Mouse (Mus musculus) liver, postnatal 0 days (tissue): ENCODE data around the gene Supt4a. TPM values are rescaled to one million over a fixed set of nuclear protein-coding genes. Genes with fewer than 3 reads are reported as not detected.

Source experiments
- ATAC-seq: fragments of 200-750 bp; cut with Nextera tagmentation; 2 replicates; pipeline ENCODE4 v1.8.0; 2017; ENCODE audit warnings: mild to moderate bottlenecking, moderate library complexity
- DNase-seq: peaks from one replicate; pipeline ENCODE4 v3.0.0-alpha.2; 2016
- H3K27ac ChIP-seq: fragments of 300-500 bp; sonication (generic); 2 replicates; pipeline ENCODE4 v1.5.1; 2014; ENCODE audit warnings: antibody characterized with exemption, moderate library complexity, mild to moderate bottlenecking, low read depth
- H3K27me3 ChIP-seq: fragments of 300-500 bp; sonication (generic); 2 replicates; pipeline ENCODE4 v1.6.1; 2014; ENCODE audit warnings: low read length, control low read depth, mixed read lengths; ENCODE audit not compliant: insufficient read depth
- H3K36me3 ChIP-seq: fragments of 300-500 bp; sonication (generic); replicated peaks from 2 replicates; pipeline ENCODE4 v1.6.1; 2014; ENCODE audit warnings: mild to moderate bottlenecking, control low read depth, low read length, moderate library complexity, mixed read lengths; ENCODE audit not compliant: insufficient read depth
- H3K4me1 ChIP-seq: fragments of 300-500 bp; sonication (generic); 2 replicates; pipeline ENCODE4 v1.6.1; 2014; ENCODE audit warnings: antibody characterized with exemption, mild to moderate bottlenecking, control low read depth; ENCODE audit not compliant: insufficient read depth
- H3K4me2 ChIP-seq: fragments of 300-500 bp; sonication (generic); 2 replicates; pipeline ENCODE4 v1.6.1; 2014; ENCODE audit warnings: low read depth, mild to moderate bottlenecking, low read length, moderate library complexity, mixed read lengths
- H3K4me3 ChIP-seq: fragments of 300-500 bp; sonication (generic); 2 replicates; pipeline ENCODE4 v1.5.1; 2014; ENCODE audit warnings: low read depth, low read length
- H3K9ac ChIP-seq: fragments of 300-500 bp; sonication (generic); replicated peaks from 2 replicates; pipeline ENCODE4 v1.6.1; 2014; ENCODE audit warnings: mild to moderate bottlenecking, moderate library complexity
- H3K9me3 ChIP-seq: fragments of 300-500 bp; sonication (generic); 2 replicates; pipeline ENCODE4 v1.6.1; 2016; ENCODE audit warnings: mild to moderate bottlenecking, control low read depth, low read length, mixed read lengths
- CTCF ChIP-seq: sonication (generic); IDR thresholded peaks from 2 replicates; pipeline ENCODE4 v1.5.1; 2016; ENCODE audit warnings: antibody characterized with exemption, low read depth
- EP300 ChIP-seq: IDR thresholded peaks from 2 replicates; pipeline ENCODE4 v1.6.1; 2016; ENCODE audit warnings: antibody characterized with exemption, low read depth, mild to moderate bottlenecking
- WGBS: fragments of 180-500 bp; shearing (Covaris S2); extraction: QIAGEN DNeasy Blood & Tissue Kit; methylation state at CpG from one replicate; pipeline ENCODE4 v1.1.7; 2014; ENCODE audit not compliant: insufficient replicate concordance; 5-methylcytosine and 5-hydroxymethylcytosine counted together
- polyA plus RNA-seq: library from polyadenylated mRNA; unstranded; fragments of >200 nt; fragmentation: Nextera tagmentation; extraction: Ambion mirVana; gene quantifications from 2 replicates; pipeline ENCODE4 v1.2.1, GENCODE M21; 2015

Gene Supt4a
- polyA plus RNA-seq, 1 experiment from 2014 or later, result 120 TPM

GRCm38 (mm10) chr11:87763988-87764876 lies 26.9 kb downstream of the Supt4a start:
- WGBS, result 3% methylated on average over 63 of the region's 65 CpGs
- no peak overlapping the region for H3K27ac ChIP-seq
- peak; percentile 40 for DNase-seq
- H3K4me1 ChIP-seq, result peaks cover 8% of the 10 kb centered on the region; the same call in 1 of the 2 replicates
- no peak for ATAC-seq
- peaks cover 53% of the 10 kb centered on the region for H3K27me3 ChIP-seq
- no peak for TF ChIP-seq CTCF
- TF ChIP-seq EP300, result no peak
- peak overlapping the region; percentile 49 for H3K4me3 ChIP-seq
- H3K36me3 ChIP-seq, result no peaks in the 10 kb centered on the region
- no peaks in the 10 kb centered on the region for H3K9me3 ChIP-seq
- H3K9ac ChIP-seq, result peak overlapping the region; percentile 56
- H3K4me2 ChIP-seq, result peak overlapping the region; percentile 82

GRCm38 (mm10) chr11:87768745-87769144 lies 31.4 kb downstream of the Supt4a start:
- no peaks in the 10 kb centered on the region for H3K36me3 ChIP-seq
- 77% methylated on average over 4 of the region's 4 CpGs for WGBS
- H3K27ac ChIP-seq, result no peak overlapping the region
- H3K4me2 ChIP-seq, result no peak overlapping the region
- TF ChIP-seq EP300, result no peak
- TF ChIP-seq CTCF, result no peak
- DNase-seq, result no peak
- no peak for ATAC-seq
- peaks cover 25% of the 10 kb centered on the region for H3K27me3 ChIP-seq
- H3K9ac ChIP-seq, result no peak overlapping the region
- peaks cover 7% of the 10 kb centered on the region; the same call in 1 of the 2 replicates for H3K4me1 ChIP-seq
- H3K4me3 ChIP-seq, result no peak overlapping the region
- no peaks in the 10 kb centered on the region for H3K9me3 ChIP-seq

DNA sequence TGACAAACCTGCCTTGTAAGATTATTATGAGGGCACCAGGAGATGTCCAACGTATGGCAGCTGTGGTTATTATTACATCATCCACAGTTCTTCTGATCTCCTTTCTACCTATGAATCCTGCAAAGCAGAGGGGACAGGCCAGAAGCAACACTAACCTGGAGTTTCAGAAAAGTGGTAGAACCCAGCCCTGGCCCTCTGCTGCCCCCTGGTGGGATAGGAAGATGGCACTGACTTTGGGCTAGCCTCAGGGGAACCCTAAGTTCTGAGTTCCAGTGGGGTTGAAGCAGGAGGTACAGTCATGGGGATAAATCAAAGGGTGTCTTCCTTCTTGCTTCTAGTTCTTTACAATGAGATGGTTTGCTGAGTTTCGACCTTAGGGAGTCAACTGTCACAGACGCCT lies 33.6 kb downstream of the Supt4a start:
- TF ChIP-seq EP300 (no peak), CTCF (peak; percentile 99)
- Histone ChIP-seq H3K27me3 (peaks cover 3% of the 10 kb centered on the region; the same call in 1 of the 2 replicates), H3K4me1 (no peaks in the 10 kb centered on the region), H3K4me2 (no peak overlapping the region), H3K4me3 (no peak overlapping the region), H3K36me3 (no peaks in the 10 kb centered on the region), H3K9ac (no peak overlapping the region), H3K27ac (no peak overlapping the region), H3K9me3 (no peaks in the 10 kb centered on the region)
- ATAC-seq (peak; percentile 65; the same call in 1 of the 2 replicates), DNase-seq (peak; percentile 88)
- 40% methylated on average over 3 of the region's 3 CpGs for WGBS

DNA sequence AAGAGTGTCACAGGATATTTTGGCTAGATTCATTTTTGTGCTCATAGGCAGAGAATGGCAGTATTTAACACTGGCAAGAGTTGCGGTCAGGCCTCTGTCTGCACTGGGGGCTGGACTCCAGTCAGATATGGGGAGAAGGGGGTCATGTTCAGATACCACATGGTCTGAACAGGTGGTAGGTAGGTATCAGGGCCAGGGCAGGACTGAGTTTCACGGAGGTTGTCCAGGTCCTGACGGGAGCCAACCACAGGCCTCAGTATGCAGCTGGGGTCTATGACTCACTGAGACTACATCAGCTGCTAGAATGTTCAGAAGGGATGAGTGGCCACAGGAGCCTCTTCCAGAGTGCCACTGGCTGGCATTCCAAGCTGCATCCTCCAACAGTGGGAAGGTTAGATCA lies 35.0 kb downstream of the Supt4a start:
- ATAC-seq (no peak), DNase-seq (no peak)
- Histone ChIP-seq H3K27me3 (no peaks in the 10 kb centered on the region), H3K4me1 (no peaks in the 10 kb centered on the region), H3K27ac (no peak overlapping the region), H3K9me3 (no peaks in the 10 kb centered on the region), H3K4me3 (no peak overlapping the region), H3K36me3 (no peaks in the 10 kb centered on the region), H3K4me2 (no peak overlapping the region), H3K9ac (no peak overlapping the region)
- WGBS, result 80% methylated on average over 3 of the region's 3 CpGs
- TF ChIP-seq EP300 (no peak), CTCF (no peak)

DNA sequence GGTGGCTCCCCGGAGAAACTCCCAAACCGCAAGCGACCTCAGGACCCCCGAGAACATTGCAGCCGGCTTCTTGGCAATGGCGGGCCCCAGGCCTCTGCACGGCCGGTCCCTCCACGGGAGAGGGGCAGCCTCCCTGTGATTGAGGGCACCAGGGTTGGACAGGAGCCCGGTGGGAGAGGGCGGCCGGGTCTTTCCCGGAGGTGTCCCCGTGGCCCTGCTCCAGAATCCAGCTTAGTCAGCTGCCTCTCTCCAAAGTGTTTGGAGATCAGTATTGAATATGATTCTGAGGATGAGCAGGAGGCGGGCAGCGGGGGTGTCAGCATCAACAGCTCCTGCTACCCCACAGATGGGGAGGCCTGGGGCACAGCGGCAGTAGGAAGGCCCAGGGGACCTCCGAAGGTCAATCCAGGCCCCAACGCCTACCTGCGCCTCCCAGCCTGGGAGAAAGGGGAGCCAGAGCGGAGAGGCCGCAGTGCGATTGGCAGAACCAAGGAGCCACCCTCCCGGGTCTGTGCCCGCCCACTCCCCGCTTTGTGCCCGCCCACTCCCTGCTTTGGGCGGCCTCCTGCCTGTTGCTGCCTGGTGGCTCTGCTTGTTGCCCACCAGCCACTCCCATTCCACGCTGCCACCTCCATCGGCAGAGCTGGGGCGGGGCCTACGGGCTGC lies 40.9 kb downstream of the Supt4a start:
- H3K27me3 ChIP-seq, result peaks cover 3% of the 10 kb centered on the region; the same call in 1 of the 2 replicates
- H3K9ac ChIP-seq, result no peak overlapping the region
- no peaks in the 10 kb centered on the region for H3K36me3 ChIP-seq
- peak; percentile 84 for ATAC-seq
- peak overlapping the region; percentile 32 for H3K4me3 ChIP-seq
- peak; percentile 76 for DNase-seq
- no peaks in the 10 kb centered on the region for H3K9me3 ChIP-seq
- no peak overlapping the region for H3K27ac ChIP-seq
- 35% methylated on average over 29 of the region's 32 CpGs for WGBS
- H3K4me2 ChIP-seq, result peak overlapping the region; percentile 65
- H3K4me1 ChIP-seq, result peaks cover 10% of the 10 kb centered on the region
- TF ChIP-seq EP300 (no peak), CTCF (no peak)

DNA sequence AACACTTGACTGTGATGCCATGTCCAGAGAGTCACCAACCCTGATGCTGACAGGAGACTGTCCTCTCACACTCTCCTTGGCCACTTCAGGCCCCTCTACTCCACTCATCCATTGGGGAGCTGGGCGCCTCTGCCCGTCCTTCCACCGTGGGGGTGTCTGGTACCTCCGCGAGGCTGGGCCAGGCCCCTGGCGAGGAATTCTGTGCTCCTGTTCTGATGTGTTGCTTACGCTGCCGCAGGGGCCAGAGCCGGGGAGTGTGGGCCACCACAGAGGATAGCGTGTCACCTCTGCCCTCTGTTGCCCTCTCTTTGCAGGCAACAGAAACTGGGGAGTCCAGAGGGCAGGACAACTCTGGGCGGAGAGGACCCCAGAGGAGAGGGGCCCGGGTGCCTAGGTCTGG lies 41.6 kb downstream of the Supt4a start:
- peaks cover 3% of the 10 kb centered on the region; the same call in 1 of the 2 replicates for H3K27me3 ChIP-seq
- H3K4me2 ChIP-seq, result peak overlapping the region; percentile 65
- no peak overlapping the region for H3K27ac ChIP-seq
- H3K4me3 ChIP-seq, result peak overlapping the region; percentile 32; the same call in 1 of the 2 replicates
- H3K9me3 ChIP-seq, result no peaks in the 10 kb centered on the region
- DNase-seq (no peak), ATAC-seq (no peak)
- 52% methylated on average over 12 of the region's 12 CpGs for WGBS
- TF ChIP-seq EP300 (no peak), CTCF (no peak)
- H3K4me1 ChIP-seq, result peaks cover 10% of the 10 kb centered on the region
- no peaks in the 10 kb centered on the region for H3K36me3 ChIP-seq
- H3K9ac ChIP-seq, result no peak overlapping the region
